Comparison of ENCODE assay signal across 8 mouse cellular contexts in genomic region chr12:30584863-30585262, GRCm38 (mm10). TPM values are rescaled to one million over a fixed set of nuclear protein-coding genes. Genes with fewer than 3 reads are reported as not detected.
DNase-seq lines count a peak whose midpoint lies in the region; ATAC-seq and TF ChIP-seq lines count a peak whose summit lies in the region.

No protein-coding gene starts in this region.

- in situ Hi-C loops in ES-E14 (cut with MboI; ENCODE audit: low sequenced_read_pairs in 2 of 2, unreplicated experiment in 2 of 2), result loop anchor here in 1 of 2 experiments (25.0 kb wide), 1 partner anchor 548 kb away; no protein-coding TSS in a partner anchor

- H3K27me3 ChIP-seq in heart, adult 2 months (ENCODE audit: control insufficient read depth, insufficient read depth, low read length), result no peaks in the 10 kb centered on the region
- H3K27me3 ChIP-seq in forebrain, embryonic 16.5 days (replicated peaks; ENCODE audit: control insufficient read depth, insufficient read depth, low read length), result no peaks in the 10 kb centered on the region
- H3K27me3 ChIP-seq in liver, postnatal 0 days (ENCODE audit: insufficient read depth, low read length), result no peaks in the 10 kb centered on the region

- H3K4me3 ChIP-seq in heart, adult 2 months, result peak overlapping the region; percentile 87
- peak overlapping the region; percentile 66 to 79 for H3K4me3 ChIP-seq in ES-E14 (ENCODE audit: insufficient read depth in 1 of 2, low read depth in 1 of 2, low read length in 2 of 2, poor library complexity in 1 of 2, severe bottlenecking in 1 of 2)
- H3K4me3 ChIP-seq in forebrain, embryonic 16.5 days (replicated peaks; ENCODE audit: low read length), result peak overlapping the region; percentile 79
- peak overlapping the region; percentile 66 for H3K4me3 ChIP-seq in liver, postnatal 0 days (ENCODE audit: low read depth, low read length)

- no peak for TF ChIP-seq POLR2A in heart, adult 2 months (IDR thresholded peaks at IDR 0.05; ENCODE audit: insufficient read depth, low read depth, low read length)

- no peak for TF ChIP-seq EP300 in heart, adult 2 months (IDR thresholded peaks at IDR 0.05; ENCODE audit: insufficient read depth, low read depth, low read length)
- TF ChIP-seq EP300 in liver, postnatal 0 days (IDR thresholded peaks at IDR 0.05; ENCODE audit: low read depth), result no peak

- H3K4me2 ChIP-seq in forebrain, embryonic 16.5 days (ENCODE audit: low read length), result peak overlapping the region; percentile 89
- peak overlapping the region; percentile 92 for H3K4me2 ChIP-seq in liver, postnatal 0 days (ENCODE audit: low read depth, low read length)

- intact Hi-C loops in heart, adult 2 months (cut with DNase I), result loop anchor here (10.0 kb wide), 1 partner anchor 650 kb away; the partner anchor contains the start of gene Pxdn

- no peak for DNase-seq in heart, adult 2 months
- DNase-seq in heart, postnatal 4 days, result no peak
- no peak for DNase-seq in ES-E14 (ENCODE audit: low read depth, low spot score)
- no peak for DNase-seq in liver, postnatal 0 days
- no peak for DNase-seq in adrenal gland, postnatal 14 days
- DNase-seq in ovary, postnatal 14 days (ENCODE audit: low spot score), result no peak
- no peak for DNase-seq in thymus, postnatal 36 days

- peak; percentile 26 for ATAC-seq in forebrain, embryonic 16.5 days
- peak; percentile 35 for ATAC-seq in liver, postnatal 0 days

- H3K27ac ChIP-seq in heart, adult 2 months, result peak overlapping the region; percentile 91
- no peak overlapping the region for H3K27ac ChIP-seq in ES-E14 (ENCODE audit: insufficient read depth, low read depth, low read length, poor library complexity, severe bottlenecking)
- H3K27ac ChIP-seq in forebrain, embryonic 16.5 days (ENCODE audit: low read length), result no peak overlapping the region; the same call in 1 of the 2 replicates
- H3K27ac ChIP-seq in liver, postnatal 0 days (ENCODE audit: low read depth), result peak overlapping the region; percentile 29; the same call in 1 of the 2 replicates

- peaks cover 3% of the 10 kb centered on the region for H3K4me1 ChIP-seq in heart, adult 2 months (ENCODE audit: control insufficient read depth, insufficient read depth, low read length)
- no peaks in the 10 kb centered on the region for H3K4me1 ChIP-seq in ES-E14 (ENCODE audit: control insufficient read depth in 2 of 2, insufficient read depth in 2 of 2, low read length in 2 of 2, poor library complexity in 1 of 2)
- peaks cover 14% of the 10 kb centered on the region for H3K4me1 ChIP-seq in forebrain, embryonic 16.5 days (replicated peaks; ENCODE audit: control insufficient read depth, insufficient read depth, low read length)
- peaks cover 14% of the 10 kb centered on the region for H3K4me1 ChIP-seq in liver, postnatal 0 days (ENCODE audit: insufficient read depth)

- no peaks in the 10 kb centered on the region for H3K79me2 ChIP-seq in heart, adult 2 months (replicated peaks; ENCODE audit: control insufficient read depth, insufficient read depth, low read length)

- H3K9ac ChIP-seq in heart, adult 2 months (ENCODE audit: low read depth, low read length), result peak overlapping the region; percentile 86
- peak overlapping the region; percentile 76 for H3K9ac ChIP-seq in ES-E14 (ENCODE audit: insufficient read depth, low read depth, low read length, poor library complexity, severe bottlenecking)
- H3K9ac ChIP-seq in forebrain, embryonic 16.5 days (replicated peaks; ENCODE audit: low read depth, low read length), result peak overlapping the region; percentile 89
- H3K9ac ChIP-seq in liver, postnatal 0 days (replicated peaks), result peak overlapping the region; percentile 80

- no peaks in the 10 kb centered on the region for H3K9me3 ChIP-seq in ES-E14 (ENCODE audit: control insufficient read depth, insufficient read depth, low read depth, low read length)
- no peaks in the 10 kb centered on the region for H3K9me3 ChIP-seq in forebrain, embryonic 16.5 days (ENCODE audit: control insufficient read depth, low read length)
- no peaks in the 10 kb centered on the region for H3K9me3 ChIP-seq in liver, postnatal 0 days (ENCODE audit: low read length)

- 3% methylated on average over 6 of the region's 6 CpGs for WGBS in heart, adult 2 months
- WGBS in forebrain, embryonic 16.5 days, result 6% methylated on average over 6 of the region's 6 CpGs
- WGBS in liver, postnatal 0 days (ENCODE audit: insufficient replicate concordance), result 8% methylated on average over 6 of the region's 6 CpGs

- no peaks in the 10 kb centered on the region; the same call in 1 of the 2 replicates for H3K36me3 ChIP-seq in heart, adult 2 months (ENCODE audit: control insufficient read depth, insufficient read depth, low read length)
- H3K36me3 ChIP-seq in ES-E14 (ENCODE audit: control insufficient read depth, insufficient read depth, low read length, poor library complexity, severe bottlenecking), result peaks cover 17% of the 10 kb centered on the region
- H3K36me3 ChIP-seq in forebrain, embryonic 16.5 days (ENCODE audit: control insufficient read depth, insufficient read depth), result no peaks in the 10 kb centered on the region
- peaks cover 16% of the 10 kb centered on the region for H3K36me3 ChIP-seq in liver, postnatal 0 days (replicated peaks; ENCODE audit: insufficient read depth, low read length)

- TF ChIP-seq CTCF in heart, adult 2 months (IDR thresholded peaks at IDR 0.05), result no peak
- no peak for TF ChIP-seq CTCF in liver, postnatal 0 days (IDR thresholded peaks at IDR 0.05; ENCODE audit: low read depth)

TF ChIP-seq in ES-E14, 5 proteins besides CTCF, POLR2A, EP300 and RAD21:
- TF ChIP-seq HCFC1 (IDR thresholded peaks at IDR 0.05; ENCODE audit: borderline replicate concordance, insufficient read depth, low read length) (no peak), ZC3H11A (IDR thresholded peaks at IDR 0.05; ENCODE audit: borderline replicate concordance, low read depth, low read length) (no peak), CHD2 (IDR thresholded peaks at IDR 0.05; ENCODE audit: low read depth, low read length) (no peak), MAFK (IDR thresholded peaks at IDR 0.05; ENCODE audit: insufficient read depth, low read depth, low read length) (no peak), ZNF384 (IDR thresholded peaks at IDR 0.05; ENCODE audit: low read depth, low read length) (no peak)

RNA-seq across cellular contexts. Expression of gene Tmem18, which starts 0.6 kb away (rescaled TPM):
- 1 to 10 TPM; 9.0 to 9.4 TPM for total RNA-seq in heart, adult 2 months (2021)
- polyA plus RNA-seq in heart, adult 2 months (2012; rRNA removed), result 7.9 and 13.2 TPM in 2 replicates
- 10 to 100 TPM; 11.2 to 11.9 TPM for total RNA-seq in heart, postnatal 4 days (2021)
- total RNA-seq in ES-E14 (2012; rRNA removed), result 30.8 and 31.1 TPM in 2 replicates
- 32.2 and 32.6 TPM in 2 replicates for polyA plus RNA-seq in forebrain, embryonic 16.5 days (2015; fragmentation: Nextera tagmentation; extraction: Ambion mirVana)
- 4.4 and 5.1 TPM in 2 replicates for polyA plus RNA-seq in liver, postnatal 0 days (2015; fragmentation: Nextera tagmentation; extraction: Ambion mirVana)
- 19.1 and 19.8 TPM in 2 replicates for total RNA-seq in adrenal gland, postnatal 14 days (2021)

Comparison
In these comparisons a context has a peak if more than half of its experiments do, and no peak if none do; other contexts are left out.
1. H3K27ac ChIP-seq: peak in heart, adult 2 months (single experiment) and liver, postnatal 0 days (single experiment); none in ES-E14 (single experiment) and forebrain, embryonic 16.5 days (single experiment).
2. Peak in every context shown above with its lines, with median percentiles within 50 percentile points of each other: H3K4me3 ChIP-seq and H3K9ac ChIP-seq.